Mouse (Mus musculus) 3134 (cell line): Measurements from ENCODE around the gene Gm5916.

Experiments used
- DNase-seq: peaks from one replicate; pipeline ENCODE4 v3.0.0-alpha.2; 2011; ENCODE audit warnings: low spot score; ENCODE audit not compliant: insufficient read length; ENCODE audit errors: extremely low read depth

Gene Gm5916

DNA sequence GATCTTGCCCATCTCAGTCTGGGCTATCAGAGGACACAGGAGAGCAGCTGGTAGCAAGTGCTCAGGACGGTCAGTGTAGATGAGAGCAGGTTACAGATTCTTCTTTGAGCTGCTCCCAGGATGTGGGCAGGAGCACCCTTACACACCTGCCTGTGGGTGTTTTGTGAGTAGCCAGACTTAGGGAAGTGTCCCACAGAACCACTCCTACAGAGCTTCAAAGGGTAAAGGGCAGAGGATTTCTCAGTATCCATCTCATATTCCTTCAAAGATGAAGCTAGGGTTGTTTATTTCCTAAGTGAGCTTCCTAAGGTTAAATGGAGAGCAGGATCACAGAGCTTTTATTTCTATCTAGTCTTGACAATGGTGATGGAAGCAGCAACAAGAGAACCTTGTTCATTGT lies at the start of gene Gm5916:
Gm5916 (minus strand) TSS at position 101 of the 400 bp plus-strand sequence.
- no peak for DNase-seq
